Mouse (Mus musculus) stomach, postnatal 0 days (tissue): ENCODE data around the gene Agrn.

ENCODE experiments used
- CTCF ChIP-seq: IDR thresholded peaks from 2 replicates; pipeline ENCODE4 v1.5.1; 2016; ENCODE audit warnings: antibody characterized with exemption, low read depth, mild to moderate bottlenecking, moderate library complexity
- EP300 ChIP-seq: optimal IDR thresholded peaks from 2 replicates; pipeline ENCODE3; 2016; ENCODE audit warnings: antibody characterized with exemption

DNA sequence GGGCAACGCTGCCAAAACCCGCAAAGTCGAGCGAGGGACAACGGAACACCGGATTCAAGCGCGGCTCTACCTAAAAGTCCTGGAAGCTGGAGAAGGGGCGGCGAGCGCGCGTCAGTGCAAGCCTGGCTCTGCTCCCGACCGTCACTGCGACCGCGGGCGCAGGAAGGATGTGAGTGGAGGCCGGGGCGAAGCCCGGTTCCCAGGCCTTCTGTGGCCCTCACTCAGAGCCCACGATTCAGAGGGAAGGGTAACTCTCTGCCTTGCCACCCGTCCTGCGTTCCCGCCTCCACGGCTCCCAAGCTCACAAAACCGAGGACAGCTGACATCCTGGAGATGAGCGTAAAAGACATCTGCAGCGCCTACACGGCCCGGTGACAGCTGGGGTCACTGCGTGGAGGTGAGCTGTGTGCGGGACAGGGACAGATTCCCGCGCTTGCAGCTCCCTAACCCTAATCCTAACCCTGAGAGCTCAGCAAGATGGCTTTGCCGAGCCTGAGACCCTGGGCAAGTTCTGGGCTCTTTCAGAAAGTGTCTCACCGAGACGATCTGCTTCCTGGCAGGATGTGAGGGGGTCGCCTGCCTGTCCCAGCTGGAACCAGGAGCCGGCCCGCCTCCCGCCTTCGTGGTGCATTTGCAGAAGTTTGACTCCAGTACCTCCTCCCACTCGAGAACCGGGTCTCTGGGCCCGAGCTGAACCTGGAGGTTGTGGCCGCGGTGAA is 6.3 kb upstream of the Agrn start:
- TF ChIP-seq CTCF (no peak), EP300 (no peak)
